Mouse (Mus musculus): ENCODE data around the gene Ndrg2. TPM values are rescaled to one million over a fixed set of nuclear protein-coding genes. Genes with fewer than 3 reads are reported as not detected.

Gene Ndrg2
- 0.24 to 1.2 TPM (median 0.61 TPM) in 3 of 4 replicates, not detected in the other for total RNA-seq (2023; ENCODE audit: inconsistent age)

DNA sequence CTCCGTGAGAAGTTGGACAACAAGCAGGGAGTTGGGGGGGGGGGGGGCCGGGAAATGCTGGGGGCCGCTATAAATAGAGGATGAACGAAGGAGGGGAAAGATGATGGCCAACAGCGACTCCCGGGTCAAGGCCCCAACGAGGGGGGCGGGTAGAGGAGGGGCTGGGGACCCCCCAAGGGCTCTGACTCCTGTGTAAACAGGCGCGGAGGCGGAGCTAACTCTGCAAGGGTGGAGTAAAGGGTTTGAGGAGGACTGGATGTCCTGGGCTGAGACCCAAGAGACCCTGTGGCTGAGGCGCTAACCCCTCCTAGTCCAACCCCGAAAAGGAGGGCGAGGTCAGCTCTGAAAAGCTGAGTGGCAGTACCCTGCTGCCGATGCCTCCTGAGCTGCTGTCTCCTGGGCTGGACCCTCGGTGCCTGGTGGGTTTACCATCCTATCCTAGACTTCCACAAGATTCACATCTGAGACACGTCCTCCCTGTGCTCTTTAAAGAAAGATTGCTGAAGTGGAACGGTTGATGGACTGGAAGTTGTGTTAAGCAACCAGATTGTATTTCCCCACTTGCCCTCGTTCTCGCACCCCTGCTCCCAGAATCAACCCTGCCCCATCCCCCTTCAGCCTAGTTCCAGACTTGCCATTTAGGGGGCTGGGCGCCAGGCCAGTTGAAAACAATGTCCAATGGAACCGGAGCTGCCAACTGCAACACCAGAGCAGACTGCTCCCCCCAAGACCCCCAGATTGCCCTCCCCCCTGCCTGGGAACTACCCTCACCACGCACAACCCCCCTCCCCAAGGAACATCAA is at the start of gene Ndrg2:
Ndrg2 (minus strand) TSS at position 199 of the 803 bp plus-strand sequence.

DNA sequence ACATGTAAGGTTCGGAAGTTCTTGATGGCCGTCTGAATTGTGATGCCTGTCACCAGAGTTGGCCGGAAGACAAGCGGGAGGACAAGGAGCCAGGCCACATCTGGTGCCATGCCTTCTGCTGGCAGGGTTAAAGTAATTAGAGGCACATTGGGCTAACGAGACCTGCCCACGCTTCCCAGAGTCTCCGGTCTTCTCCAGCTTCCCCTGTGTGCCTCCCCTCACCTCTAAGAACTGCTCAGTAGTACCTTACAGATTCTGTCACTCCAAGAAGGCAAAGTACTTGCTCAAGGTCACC is 8.6 kb upstream of the Ndrg2 start, which contains the start of gene Rnase13:
Rnase13 (minus strand) TSS at position 203 of the 295 bp plus-strand sequence.

DNA sequence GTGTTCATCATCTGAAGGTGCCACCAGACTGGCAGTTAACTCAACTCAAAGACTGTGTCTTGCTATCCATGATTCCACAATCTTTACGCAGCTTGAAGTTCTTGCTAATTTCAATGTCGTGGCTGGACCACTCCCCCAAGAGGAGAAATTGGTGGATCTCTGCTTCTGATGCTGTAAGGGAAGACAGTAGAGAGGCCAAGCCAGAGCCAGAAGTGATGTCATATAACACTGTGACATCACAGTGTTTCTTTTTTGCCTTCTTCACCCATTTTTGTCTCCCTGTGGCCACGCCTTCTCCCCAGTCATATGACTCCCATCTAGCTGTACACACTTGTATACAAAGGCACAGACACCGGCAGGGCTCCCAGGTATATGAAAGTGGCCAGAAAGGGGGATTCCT is 4.2 kb upstream of the Ndrg2 start, which contains the start of gene Tppp2:
Tppp2 (plus strand) TSS at position 301 of the 400 bp plus-strand sequence.

DNA sequence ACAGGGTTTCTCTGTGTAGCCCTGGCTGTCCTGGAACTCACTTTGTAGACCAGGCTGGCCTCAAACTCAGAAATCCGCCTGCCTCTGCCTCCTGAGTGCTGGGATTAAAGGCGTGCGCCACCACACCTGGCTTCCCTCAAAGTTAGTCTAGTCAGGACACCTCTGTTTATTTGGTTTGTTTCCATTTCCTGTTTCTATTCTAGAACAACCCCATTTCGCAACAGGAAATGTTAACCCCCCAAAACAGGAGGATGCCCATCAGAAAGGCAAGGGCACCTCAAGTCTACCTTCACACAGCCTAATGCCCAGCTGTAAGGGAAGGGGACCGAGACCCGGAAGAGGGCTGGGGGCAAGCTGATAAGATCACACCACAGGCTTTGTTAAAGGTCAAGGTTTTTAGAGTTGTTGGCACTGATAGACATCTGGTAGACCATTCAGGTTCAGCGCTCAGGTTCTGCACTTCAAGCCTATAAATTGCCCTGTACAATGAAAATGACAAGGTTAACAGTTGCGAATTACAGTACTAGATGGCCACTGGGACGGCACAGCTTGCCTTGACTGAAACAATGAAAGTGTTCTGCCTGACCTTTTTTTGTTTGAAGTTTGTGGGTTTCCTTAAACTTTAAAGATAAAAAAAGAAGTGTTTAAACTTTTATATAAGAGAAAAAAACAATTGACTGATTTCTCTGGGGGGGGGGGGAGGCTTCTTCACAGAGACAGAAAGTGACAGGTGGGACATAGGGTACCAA is 21.6 kb downstream of the Ndrg2 start, which contains the start of gene Slc39a2:
Slc39a2 (plus strand) TSS at position 699 of the 749 bp plus-strand sequence.

DNA sequence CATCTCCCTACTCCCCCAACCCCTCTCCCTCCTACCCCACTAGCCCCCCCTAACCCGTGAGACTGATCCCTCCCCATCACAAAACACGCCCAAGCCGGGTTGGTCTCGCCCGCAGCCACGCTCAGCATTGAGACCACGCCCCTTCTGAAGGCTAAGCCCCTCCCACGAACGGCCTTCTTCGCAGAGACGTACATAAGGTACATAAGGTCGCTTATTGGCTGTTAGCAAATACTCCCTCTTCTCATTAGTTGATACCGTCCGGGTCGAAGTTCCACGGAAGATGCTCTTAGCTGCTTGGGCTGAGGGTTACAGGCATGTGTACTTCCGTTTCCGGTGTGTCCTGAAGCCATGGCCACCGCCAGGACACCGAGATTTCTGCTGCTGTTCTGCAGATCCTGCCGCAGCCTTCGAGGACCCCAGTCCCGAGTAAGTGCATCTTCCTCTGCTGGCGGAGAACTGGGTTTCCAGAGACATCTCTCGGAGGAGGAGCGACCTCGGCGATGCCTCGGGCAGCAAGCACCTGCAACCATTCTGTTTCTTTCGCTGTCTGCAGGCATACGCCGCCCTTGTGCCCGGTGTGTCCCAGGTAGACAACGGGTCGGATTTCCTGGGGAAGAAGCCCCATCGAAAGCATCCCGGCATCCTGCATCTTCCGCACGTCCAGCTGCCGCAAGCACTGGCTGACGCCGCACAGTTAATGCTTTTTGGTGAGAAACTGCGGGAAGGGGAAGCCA is 29.2 kb downstream of the Ndrg2 start, which contains the start of gene Mettl17:
Mettl17 (plus strand) TSS at position 245 of the 734 bp plus-strand sequence.

Other genes with a start within 250 kb of the Ndrg2 start
- not detected in 4 replicates for gene Gm17079, start 218.7 kb downstream of the Ndrg2 start, total RNA-seq (2023; ENCODE audit: inconsistent age)
- gene Gm5800, start 197.0 kb downstream of the Ndrg2 start, total RNA-seq (2023; ENCODE audit: inconsistent age) = not detected in 4 replicates
- gene Ang4, start 140.6 kb downstream of the Ndrg2 start, total RNA-seq (2023; ENCODE audit: inconsistent age) = not detected in 4 replicates
- not detected in 4 replicates for gene AY358078, start 114.1 kb downstream of the Ndrg2 start, total RNA-seq (2023; ENCODE audit: inconsistent age)
- gene Ear6, start 60.5 kb downstream of the Ndrg2 start, total RNA-seq (2023; ENCODE audit: inconsistent age) = not detected in 4 replicates
- gene Mettl17, start 29.3 kb downstream of the Ndrg2 start, total RNA-seq (2023; ENCODE audit: inconsistent age) = 40.0 to 67.1 TPM (median 63.4 TPM) in 4 replicates
- 0.36 to 0.54 TPM (median 0.48 TPM) in 4 replicates for gene Slc39a2, start 21.3 kb downstream of the Ndrg2 start, total RNA-seq (2023; ENCODE audit: inconsistent age)
- not detected in 4 replicates for gene Tppp2, start 4.3 kb upstream of the Ndrg2 start, total RNA-seq (2023; ENCODE audit: inconsistent age)
- not detected in 4 replicates for gene Rnase13, start 8.6 kb upstream of the Ndrg2 start, total RNA-seq (2023; ENCODE audit: inconsistent age)
- gene Arhgef40, start 70.6 kb upstream of the Ndrg2 start, total RNA-seq (2023; ENCODE audit: inconsistent age) = 0.48 to 1.3 TPM (median 0.71 TPM) in 3 of 4 replicates, not detected in the other
- 0.77 to 1.8 TPM (median 1.2 TPM) in 3 of 4 replicates, not detected in the other for gene Tmem253, start 101.5 kb upstream of the Ndrg2 start, total RNA-seq (2023; ENCODE audit: inconsistent age)
- 9.3 to 11.8 TPM (median 10.0 TPM) in 4 replicates for gene Zfp219, start 106.6 kb upstream of the Ndrg2 start, total RNA-seq (2023; ENCODE audit: inconsistent age)
- gene Olfr221, start 128.3 kb upstream of the Ndrg2 start, total RNA-seq (2023; ENCODE audit: inconsistent age) = not detected in 4 replicates
- gene Hnrnpc, start 189.9 kb upstream of the Ndrg2 start, total RNA-seq (2023; ENCODE audit: inconsistent age) = 384 to 438 TPM (median 406 TPM) in 4 replicates
- 29.6 to 42.1 TPM (median 32.4 TPM) in 4 replicates for gene Rpgrip1, start 196.5 kb upstream of the Ndrg2 start, total RNA-seq (2023; ENCODE audit: inconsistent age)